Mouse (Mus musculus): Measurements from ENCODE around the gene Rgs5. TPM values are rescaled to one million over a fixed set of nuclear protein-coding genes. Genes with fewer than 3 reads are reported as not detected.
A peak's percentile ranks its signal among the peaks of the same experiment; 100 is the strongest.

The Rgs5 gene
- polyA plus RNA-seq, 1 experiment: 220 TPM

DNA sequence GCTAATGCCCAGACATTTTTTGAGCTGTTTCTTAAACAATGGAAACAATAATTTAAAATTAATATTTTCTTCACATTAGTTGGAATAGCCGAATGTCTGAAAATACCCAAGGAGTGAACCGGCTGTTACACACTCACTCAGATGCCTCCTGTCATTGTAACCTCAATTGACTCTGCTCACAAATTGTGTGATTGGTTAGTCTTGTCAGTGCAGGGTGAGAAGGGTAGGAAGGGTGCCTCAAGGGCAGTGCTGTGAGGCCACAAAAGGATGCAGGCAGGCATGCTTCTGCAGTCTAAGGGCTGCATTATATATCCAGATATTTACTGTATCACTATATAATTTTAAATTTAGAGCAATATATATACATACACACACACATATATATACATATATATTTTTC is 37.7 kb downstream of the Rgs5 start:
- no peak overlapping the region for H3K27ac ChIP-seq (replicated peaks; ENCODE audit: low read depth, low read length)
- H3K4me1 ChIP-seq (ENCODE audit: control insufficient read depth, insufficient read depth, insufficient read length, low read length): no peaks in the 10 kb centered on the region
- H3K4me3 ChIP-seq (ENCODE audit: insufficient read depth, low read depth, low read length): no peak overlapping the region

- no peak overlapping the region for H3K27ac ChIP-seq (replicated peaks; ENCODE audit: low read depth, low read length)
- H3K4me1 ChIP-seq (ENCODE audit: control insufficient read depth, insufficient read depth, insufficient read length, low read length): no peaks in the 10 kb centered on the region
- no peak overlapping the region for H3K4me3 ChIP-seq (ENCODE audit: insufficient read depth, low read depth, low read length)
These were observed 38.2 kb downstream of the Rgs5 start for GRCm38 (mm10) chr1:169693537-169693936.

DNA sequence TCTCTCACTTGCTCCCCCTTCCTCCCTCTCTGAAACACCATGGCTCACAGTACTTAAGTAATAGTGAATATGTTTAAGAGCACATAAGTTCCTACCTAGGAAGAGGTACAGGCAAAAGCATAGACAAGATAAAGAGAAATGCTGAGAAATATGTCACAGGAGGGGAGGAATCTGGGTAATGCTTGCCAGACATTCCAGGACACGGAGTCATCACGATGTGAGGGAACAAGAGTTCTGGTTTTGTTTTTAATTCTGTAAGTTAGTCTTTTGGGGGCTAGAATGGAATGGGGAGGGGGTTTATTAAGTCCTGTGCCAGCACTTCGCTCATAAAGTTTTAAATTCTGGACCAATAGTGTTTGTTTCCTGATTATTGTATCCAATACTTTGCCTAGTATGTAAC is 40.1 kb downstream of the Rgs5 start:
- no peak overlapping the region for H3K4me3 ChIP-seq (ENCODE audit: insufficient read depth, low read depth, low read length)
- H3K27ac ChIP-seq (replicated peaks; ENCODE audit: low read depth, low read length): no peak overlapping the region
- no peaks in the 10 kb centered on the region for H3K4me1 ChIP-seq (ENCODE audit: control insufficient read depth, insufficient read depth, insufficient read length, low read length)

- H3K27ac ChIP-seq (replicated peaks; ENCODE audit: low read depth, low read length): no peak overlapping the region
- H3K4me3 ChIP-seq (ENCODE audit: insufficient read depth, low read depth, low read length): no peak overlapping the region
- no peaks in the 10 kb centered on the region for H3K4me1 ChIP-seq (ENCODE audit: control insufficient read depth, insufficient read depth, insufficient read length, low read length)
These were observed 41.9 kb downstream of the Rgs5 start for GRCm38 (mm10) chr1:169697236-169697635.

- no peaks in the 10 kb centered on the region for H3K4me1 ChIP-seq (ENCODE audit: control insufficient read depth, insufficient read depth, insufficient read length, low read length)
- no peak overlapping the region for H3K4me3 ChIP-seq (ENCODE audit: insufficient read depth, low read depth, low read length)
- H3K27ac ChIP-seq (replicated peaks; ENCODE audit: low read depth, low read length): no peak overlapping the region
These were observed 43.9 kb downstream of the Rgs5 start for GRCm38 (mm10) chr1:169699184-169699583.

DNA sequence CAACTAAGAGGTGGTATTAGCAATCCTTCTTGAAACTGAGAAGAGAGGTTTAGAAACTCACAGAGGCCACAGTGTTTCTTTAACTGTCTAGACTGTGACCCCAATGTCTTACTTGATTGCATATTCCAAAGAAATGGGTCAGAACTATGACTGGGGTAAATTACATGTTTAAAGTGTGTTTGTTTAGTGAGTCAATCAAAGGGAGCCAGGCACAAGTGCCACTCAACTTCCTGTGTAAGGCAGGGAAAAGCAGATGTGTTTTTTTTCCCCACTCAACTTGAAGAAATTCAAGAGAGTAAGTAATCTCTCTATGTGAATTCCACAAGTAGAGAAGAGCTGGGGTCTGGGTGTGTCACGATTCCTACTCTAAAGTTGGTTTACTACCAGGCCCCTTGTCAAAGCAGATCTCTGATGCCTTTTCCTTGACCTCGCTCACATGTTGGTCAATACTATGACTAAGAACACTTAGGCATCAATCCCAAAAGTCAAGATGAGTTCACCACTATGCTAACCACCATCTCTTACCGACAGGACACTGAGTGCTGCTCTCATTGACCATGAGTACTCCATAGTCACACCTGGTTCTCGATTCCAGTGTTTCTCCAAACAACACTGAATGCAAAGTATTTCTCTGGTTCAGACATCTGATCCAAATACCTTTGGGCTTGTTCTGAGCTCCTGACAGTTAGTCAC is 49.2 kb downstream of the Rgs5 start:
- H3K4me1 ChIP-seq (ENCODE audit: control insufficient read depth, insufficient read depth, insufficient read length, low read length): no peaks in the 10 kb centered on the region
- H3K4me3 ChIP-seq (ENCODE audit: insufficient read depth, low read depth, low read length): no peak overlapping the region
- H3K27ac ChIP-seq (replicated peaks; ENCODE audit: low read depth, low read length): no peak overlapping the region

DNA sequence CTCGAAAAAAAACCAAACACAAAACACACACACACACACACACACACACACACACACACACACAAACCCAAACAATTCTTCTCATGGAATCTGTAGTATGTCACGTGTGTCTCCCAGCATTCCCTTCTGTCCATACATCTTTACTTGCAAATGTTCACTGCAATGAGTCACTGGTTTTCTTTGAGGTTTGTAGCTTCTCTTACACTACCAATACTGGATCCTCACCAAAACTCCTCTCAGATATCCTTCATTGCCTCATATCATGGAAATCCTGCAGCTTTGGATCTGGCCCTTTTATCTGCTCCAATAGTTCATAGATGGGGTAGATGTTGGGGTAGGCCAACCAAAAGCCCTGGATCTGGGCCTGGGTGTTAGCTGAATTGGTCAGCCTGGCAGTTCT is 66.5 kb downstream of the Rgs5 start:
- no peak overlapping the region for H3K4me3 ChIP-seq (ENCODE audit: insufficient read depth, low read depth, low read length)
- H3K27ac ChIP-seq (replicated peaks; ENCODE audit: low read depth, low read length): no peak overlapping the region
- no peaks in the 10 kb centered on the region; the same call in 1 of the 2 replicates for H3K4me1 ChIP-seq (ENCODE audit: control insufficient read depth, insufficient read depth, insufficient read length, low read length)

DNA sequence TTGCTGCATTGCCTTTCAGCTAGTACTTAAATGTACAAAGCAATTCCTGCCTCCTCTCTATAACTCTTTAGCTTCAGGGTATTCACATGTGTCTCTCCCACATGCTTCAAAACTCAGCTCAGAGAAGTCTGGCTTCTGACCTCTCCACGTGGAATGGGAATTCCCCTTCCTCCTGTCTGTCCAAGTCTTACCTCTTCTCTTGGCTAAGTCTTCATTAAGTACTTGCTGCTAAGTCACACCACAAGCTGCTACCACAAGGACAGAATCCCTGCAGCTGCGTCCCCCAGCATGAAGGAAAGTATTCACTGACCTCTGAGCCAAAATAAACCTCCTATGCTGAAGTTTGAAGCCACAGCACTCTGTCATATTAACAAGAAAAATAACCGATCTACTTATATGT is 71.0 kb downstream of the Rgs5 start:
- Histone ChIP-seq H3K4me1 (ENCODE audit: control insufficient read depth, insufficient read depth, insufficient read length, low read length) (no peaks in the 10 kb centered on the region; the same call in 1 of the 2 replicates), H3K4me3 (ENCODE audit: insufficient read depth, low read depth, low read length) (no peak overlapping the region), H3K27ac (replicated peaks; ENCODE audit: low read depth, low read length) (no peak overlapping the region)

DNA sequence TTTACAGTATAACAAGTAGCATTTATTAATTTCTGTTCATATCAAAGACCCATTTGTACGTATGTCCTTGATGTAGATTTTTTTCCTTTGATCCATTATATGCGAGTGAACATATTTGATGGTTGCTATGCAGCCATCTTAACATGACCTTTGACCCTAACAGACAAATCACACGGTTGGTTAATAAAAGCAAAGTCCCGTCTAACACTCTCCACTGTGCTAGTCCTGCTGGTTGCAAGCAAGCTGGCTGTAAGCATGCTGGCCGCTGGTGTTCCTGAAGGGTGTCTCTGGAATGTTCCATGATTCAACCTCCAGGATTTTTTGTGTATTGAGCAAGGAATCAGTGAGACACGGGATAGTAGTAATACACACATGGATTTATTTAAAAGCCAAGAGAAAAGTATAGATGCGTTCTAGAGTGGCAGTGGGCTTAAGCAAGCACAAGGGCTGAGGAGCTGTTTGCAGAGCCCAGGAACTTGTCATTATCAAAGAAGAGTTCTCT is 75.3 kb downstream of the Rgs5 start:
- Histone ChIP-seq H3K27ac (replicated peaks; ENCODE audit: low read depth, low read length) (no peak overlapping the region), H3K4me1 (ENCODE audit: control insufficient read depth, insufficient read depth, insufficient read length, low read length) (no peaks in the 10 kb centered on the region; the same call in 1 of the 2 replicates), H3K4me3 (ENCODE audit: insufficient read depth, low read depth, low read length) (no peak overlapping the region)

DNA sequence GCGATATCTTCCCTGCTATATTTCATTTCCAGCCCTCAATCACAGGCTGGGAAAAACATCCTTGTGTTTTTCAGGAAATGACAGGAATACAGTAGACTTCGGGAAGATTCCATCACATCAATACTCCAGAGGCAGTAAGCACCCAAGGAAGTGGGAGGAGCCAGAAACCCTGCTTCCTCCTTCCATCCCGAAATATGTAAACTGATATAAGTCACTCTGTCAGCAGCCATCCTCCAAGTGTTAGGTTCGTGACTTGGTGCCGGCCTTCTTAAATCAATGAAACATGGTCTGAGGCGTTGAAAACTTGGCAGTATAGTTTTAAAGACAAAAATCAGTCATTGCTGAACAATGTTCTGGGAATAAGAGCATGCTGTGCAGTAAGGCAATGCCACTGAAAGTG is 80.8 kb downstream of the Rgs5 start:
- Histone ChIP-seq H3K4me1 (ENCODE audit: control insufficient read depth, insufficient read depth, insufficient read length, low read length) (no peaks in the 10 kb centered on the region), H3K27ac (replicated peaks; ENCODE audit: low read depth, low read length) (peak overlapping the region; percentile 49; the same call in 1 of the 2 replicates), H3K4me3 (ENCODE audit: insufficient read depth, low read depth, low read length) (no peak overlapping the region)

GRCm38 (mm10) chr1:169737231-169737630 is 81.9 kb downstream of the Rgs5 start:
- Histone ChIP-seq H3K4me1 (ENCODE audit: control insufficient read depth, insufficient read depth, insufficient read length, low read length) (no peaks in the 10 kb centered on the region), H3K27ac (replicated peaks; ENCODE audit: low read depth, low read length) (peak overlapping the region; percentile 49), H3K4me3 (ENCODE audit: insufficient read depth, low read depth, low read length) (no peak overlapping the region)

DNA sequence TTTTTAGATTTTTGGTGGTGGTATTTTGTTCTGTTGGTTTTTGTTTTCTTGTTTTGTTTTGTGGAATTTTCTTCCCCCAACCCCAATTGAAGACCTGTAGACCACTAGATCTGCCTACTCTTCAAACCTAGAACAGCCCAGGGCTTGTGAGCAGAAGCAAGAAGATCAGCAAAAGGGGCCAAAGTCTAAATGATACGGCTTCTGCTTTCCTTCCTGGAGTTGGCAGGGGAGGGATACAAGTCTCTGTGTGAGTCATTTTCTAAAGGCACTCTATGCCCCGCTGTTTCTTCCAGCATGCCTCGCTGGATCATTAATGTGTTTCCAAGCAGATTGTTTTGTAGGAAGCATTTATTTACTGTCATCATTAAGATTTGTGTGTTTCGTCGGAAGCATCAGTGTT is 85.8 kb downstream of the Rgs5 start:
- no peaks in the 10 kb centered on the region for H3K4me1 ChIP-seq (ENCODE audit: control insufficient read depth, insufficient read depth, insufficient read length, low read length)
- no peak overlapping the region for H3K27ac ChIP-seq (replicated peaks; ENCODE audit: low read depth, low read length)
- no peak overlapping the region for H3K4me3 ChIP-seq (ENCODE audit: insufficient read depth, low read depth, low read length)

Other genes with a start within 250 kb of the Rgs5 start
- gene Nuf2, start 124.0 kb upstream of the Rgs5 start, polyA plus RNA-seq (2012; ENCODE audit: insufficient read depth, insufficient read length, missing spikeins): not detected in 2 replicates
- gene Rgs4, start 92.1 kb downstream of the Rgs5 start, polyA plus RNA-seq (2012; ENCODE audit: insufficient read depth, insufficient read length, missing spikeins): 4.9 and 7.3 TPM in 2 replicates

Data from brown adipose tissue, adult 24 weeks (tissue).